Mouse (Mus musculus) lung, postnatal 10 days (tissue): Measurements from ENCODE around the gene Slc39a2.
A peak's percentile ranks its signal among the peaks of the same experiment; 100 is the strongest.
"Not testable (repeated sequence)": the region's sequence is repeated elsewhere in the genome, so short reads cannot be mapped to it uniquely, and the experiment has no call there.

Experiments
- DNase-seq: peaks from one replicate; pipeline ENCODE4 v3.0.0; 2021

Slc39a2 gene

GRCm38 (mm10) chr14:51902806-51903710 lies 10.4 kb downstream of the Slc39a2 start:
- DNase-seq, result peak; percentile 84

DNA sequence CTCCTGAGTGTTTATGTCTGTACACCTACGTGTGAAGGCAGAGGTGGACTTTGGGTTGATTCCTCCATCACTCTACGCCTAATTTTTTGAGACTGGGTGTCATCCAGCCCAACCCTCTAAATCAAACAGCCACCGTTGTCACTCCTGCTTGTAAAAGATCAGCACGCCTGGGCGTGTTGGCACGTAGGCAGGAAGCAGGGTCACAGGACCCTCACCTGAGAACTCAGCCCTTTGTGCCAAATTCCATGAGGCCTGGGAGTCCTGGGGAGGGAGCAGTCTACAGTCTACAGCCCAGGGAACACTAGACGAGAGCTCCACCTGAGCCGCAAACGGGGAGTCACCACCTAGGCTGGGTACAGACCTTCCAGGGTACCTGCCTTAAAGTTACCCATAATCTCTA lies 11.1 kb downstream of the Slc39a2 start:
- DNase-seq, result no peak

GRCm38 (mm10) chr14:51904706-51905105 lies 12.0 kb downstream of the Slc39a2 start:
- DNase-seq, result no peak

DNA sequence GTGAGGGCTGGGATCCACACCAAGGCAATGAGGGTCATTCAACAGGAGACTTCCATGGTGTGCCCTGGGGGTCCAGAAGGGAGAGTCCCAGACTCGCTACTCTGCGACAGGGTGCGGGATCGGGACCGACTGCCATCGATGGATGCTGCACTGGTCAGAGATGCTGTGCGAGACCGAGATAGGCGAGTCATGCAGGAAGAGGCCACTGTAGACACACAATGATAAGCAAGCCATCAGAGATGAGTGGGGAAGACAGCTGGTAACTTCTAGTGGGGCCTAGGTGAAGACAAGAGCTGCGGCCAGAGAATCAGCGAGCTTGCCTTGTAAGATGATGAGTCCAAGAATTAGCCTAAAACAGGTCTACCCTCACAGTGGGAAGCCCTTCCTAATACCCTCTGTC lies 13.4 kb downstream of the Slc39a2 start:
- DNase-seq, result no peak

GRCm38 (mm10) chr14:51911301-51911700 lies 18.6 kb downstream of the Slc39a2 start:
- DNase-seq, result no peak

GRCm38 (mm10) chr14:51912391-51913061 lies 19.8 kb downstream of the Slc39a2 start:
- DNase-seq, result no peak

GRCm38 (mm10) chr14:51913062-51913959 lies 20.6 kb downstream of the Slc39a2 start:
- DNase-seq, result peak; percentile 93

- DNase-seq, result peak; percentile 96
Measured at GRCm38 (mm10) chr14:51913960-51914762, 21.5 kb downstream of the Slc39a2 start, which contains the start of gene Ndrg2. TSS of gene Ndrg2 (minus strand) at chr14:51914158.

DNA sequence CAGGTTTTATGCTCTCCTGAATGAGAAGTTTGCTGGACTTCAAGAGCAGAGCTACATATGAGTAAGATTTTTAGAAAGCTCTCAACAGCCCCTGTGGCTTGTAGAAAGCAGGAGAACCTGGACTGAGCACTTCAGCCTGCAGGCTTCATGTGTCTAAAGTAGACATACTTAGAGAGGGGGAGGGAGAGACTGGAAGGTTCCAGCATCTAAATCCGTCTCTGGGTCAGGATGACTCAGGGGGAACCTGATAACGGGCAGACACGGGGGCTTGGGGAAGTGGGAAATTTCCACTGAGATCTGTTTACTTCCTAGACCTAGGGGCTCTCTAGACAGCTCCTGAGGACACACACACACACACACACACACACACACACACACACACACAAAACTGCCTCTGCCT lies 22.3 kb downstream of the Slc39a2 start:
- DNase-seq, result peak; percentile 27

- no peak for DNase-seq
Measured at GRCm38 (mm10) chr14:51916539-51916938, 23.9 kb downstream of the Slc39a2 start.

GRCm38 (mm10) chr14:51918125-51918524 lies 25.4 kb downstream of the Slc39a2 start, which contains the start of gene Tppp2:
TSS of gene Tppp2 (plus strand) at chr14:51918425.
- no peak for DNase-seq

DNA sequence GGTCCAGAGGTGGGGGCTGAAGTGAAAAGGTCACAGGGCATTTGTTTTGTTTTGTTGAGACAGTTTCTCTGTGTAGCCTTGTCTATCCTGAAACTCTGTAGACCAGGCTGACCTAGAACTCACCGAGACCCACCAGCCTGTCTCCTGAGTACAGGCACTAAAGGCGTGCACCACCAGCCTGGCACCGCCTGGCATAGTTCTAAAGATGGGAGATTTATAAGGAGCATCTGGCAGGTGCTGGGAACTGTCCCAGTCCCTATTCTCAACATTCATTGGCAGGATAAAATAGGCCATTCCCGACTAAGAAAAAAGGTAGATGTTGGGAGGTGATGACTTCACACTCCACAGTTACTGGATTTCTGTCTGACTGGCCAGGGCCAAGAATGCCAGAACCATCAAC lies 26.3 kb downstream of the Slc39a2 start:
- DNase-seq, result no peak

DNA sequence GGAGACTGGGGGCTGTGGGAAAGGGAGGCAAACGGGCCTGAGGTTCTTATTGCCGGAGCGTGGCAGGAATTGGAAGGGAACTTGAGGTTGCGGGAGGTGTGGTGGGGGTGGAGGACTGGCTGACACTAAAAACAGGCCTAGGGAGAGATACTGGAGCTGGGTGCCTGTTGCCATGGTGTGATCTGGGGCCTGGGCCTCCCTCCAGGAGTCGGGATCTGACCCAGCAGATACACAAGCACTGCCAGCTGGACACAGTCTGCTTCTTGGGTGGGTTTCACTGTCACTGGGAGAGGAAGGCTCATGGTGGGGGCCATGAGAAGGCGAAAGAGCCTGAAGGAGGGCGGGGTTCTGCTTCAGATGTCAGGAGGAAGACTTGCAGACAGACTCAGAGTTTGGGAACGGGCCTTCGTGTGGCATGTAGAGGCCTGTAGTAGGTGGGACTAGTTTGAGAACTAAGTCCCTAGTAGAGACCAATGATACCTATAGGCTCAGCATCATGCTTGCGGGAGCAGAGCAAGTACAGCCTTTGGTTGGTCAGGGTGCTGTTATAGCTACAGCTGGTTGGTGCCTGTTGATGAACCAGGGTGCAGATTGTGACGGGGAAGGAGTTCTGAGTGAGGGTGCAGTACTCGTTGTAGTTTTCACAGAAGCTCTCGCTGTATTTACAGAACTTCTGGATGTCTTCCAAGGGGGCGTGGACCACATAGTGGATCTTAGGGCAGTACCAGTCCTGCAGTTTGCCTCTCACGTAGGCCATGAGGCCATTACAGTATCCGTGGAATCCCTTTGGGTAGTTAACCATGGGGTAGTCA lies 29.3 kb downstream of the Slc39a2 start:
- peak; percentile 85 for DNase-seq

DNA sequence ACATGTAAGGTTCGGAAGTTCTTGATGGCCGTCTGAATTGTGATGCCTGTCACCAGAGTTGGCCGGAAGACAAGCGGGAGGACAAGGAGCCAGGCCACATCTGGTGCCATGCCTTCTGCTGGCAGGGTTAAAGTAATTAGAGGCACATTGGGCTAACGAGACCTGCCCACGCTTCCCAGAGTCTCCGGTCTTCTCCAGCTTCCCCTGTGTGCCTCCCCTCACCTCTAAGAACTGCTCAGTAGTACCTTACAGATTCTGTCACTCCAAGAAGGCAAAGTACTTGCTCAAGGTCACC lies 29.8 kb downstream of the Slc39a2 start, which contains the start of gene Rnase13:
Gene Rnase13 (minus strand): TSS at position 203 of the 295 bp plus-strand sequence.
- no peak for DNase-seq

- DNase-seq, result no peak
Measured at GRCm38 (mm10) chr14:51922910-51923309, 30.2 kb downstream of the Slc39a2 start.

DNA sequence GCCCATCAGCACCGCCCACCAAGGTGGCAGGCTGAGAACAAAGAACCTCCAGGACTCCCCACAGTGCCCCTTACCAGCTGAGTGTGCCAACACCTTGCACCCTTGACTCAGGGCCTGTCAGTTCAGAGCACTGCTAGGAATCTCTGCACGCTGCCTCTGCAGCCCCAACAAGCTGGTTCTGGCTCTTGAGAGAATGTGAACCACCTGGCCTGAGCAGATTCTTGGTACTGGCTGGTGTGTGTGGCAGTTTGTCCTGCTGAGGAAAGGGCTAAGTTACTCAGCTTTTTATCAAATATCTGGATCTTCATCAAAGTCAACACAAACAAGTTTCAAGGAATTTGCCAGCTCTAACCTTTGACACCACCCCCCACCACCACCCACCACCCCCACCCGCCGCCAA lies 30.8 kb downstream of the Slc39a2 start:
- no peak for DNase-seq

GRCm38 (mm10) chr14:51926930-51927329 lies 34.2 kb downstream of the Slc39a2 start:
- DNase-seq, result not testable (repeated sequence)

DNA sequence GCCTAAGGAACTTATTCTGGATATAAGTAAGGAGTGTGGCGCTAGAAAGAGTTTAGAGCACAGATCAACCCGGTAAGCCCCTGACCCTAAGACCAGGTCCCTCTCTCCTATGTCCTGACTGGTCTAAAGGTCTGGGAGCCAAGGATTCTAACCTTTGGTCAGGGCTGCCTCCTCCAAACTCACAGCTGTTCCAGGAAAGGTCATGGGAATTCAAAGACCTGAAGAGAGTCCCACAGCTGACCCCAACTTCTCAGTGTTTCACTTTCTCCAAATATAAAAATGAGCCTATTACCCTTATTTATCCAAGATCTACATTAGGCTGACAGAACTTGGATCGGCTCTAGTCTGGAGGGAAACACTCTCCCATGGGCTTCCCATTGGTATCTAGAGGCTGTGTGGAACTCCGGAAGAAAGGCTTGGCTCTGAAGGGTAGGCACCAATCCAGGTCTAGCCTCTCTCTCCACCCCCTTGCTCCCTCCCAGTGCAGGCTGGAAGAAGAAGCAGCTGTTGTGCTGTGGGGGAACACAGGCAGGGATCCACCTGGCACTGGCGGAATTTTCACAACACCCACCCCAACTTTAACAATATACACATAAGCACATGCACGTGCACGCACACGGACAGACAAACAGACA lies 36.7 kb downstream of the Slc39a2 start:
- peak; percentile 88 for DNase-seq

DNA sequence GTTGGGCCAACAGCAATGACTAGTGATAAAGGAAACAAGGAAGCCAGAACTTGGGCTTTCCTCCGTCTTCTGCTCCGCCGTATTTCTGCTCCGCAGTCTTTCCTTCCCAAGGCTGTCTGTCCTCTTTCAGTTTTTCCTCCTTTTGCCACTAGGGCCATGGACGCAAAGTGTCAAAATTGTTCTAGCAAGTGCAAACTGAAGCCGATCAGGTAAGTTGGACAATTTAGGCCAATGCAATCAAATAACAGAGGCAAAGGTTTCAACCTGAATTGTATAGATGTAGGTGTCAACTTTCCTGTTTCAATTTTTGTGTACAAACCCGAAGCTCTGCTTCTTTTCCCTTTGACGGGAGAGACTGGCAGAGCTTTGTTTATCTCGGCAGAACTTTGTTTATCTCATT lies 37.3 kb downstream of the Slc39a2 start:
- DNase-seq, result no peak

DNA sequence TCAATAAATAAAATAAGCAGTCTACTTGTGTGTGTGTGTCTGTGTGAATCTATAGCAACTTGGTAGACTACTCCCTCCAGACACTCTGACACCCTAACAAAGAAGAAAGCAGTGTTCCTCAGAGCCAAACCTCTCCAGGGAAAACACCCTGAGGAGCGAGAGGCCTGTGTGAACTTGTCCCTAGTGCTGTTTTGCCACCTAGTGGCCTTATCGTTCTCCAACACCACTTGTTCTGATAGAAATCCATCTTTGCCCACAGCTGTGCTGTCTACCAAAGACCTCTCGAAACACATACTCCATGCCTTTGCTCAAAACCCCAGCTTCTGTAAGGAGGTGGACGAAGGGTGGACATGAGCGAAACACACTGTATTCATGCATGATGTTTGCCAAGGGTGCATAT lies 38.1 kb downstream of the Slc39a2 start:
- DNase-seq, result peak; percentile 89
